Mouse (Mus musculus) kidney, adult 2 months (tissue): Measurements from ENCODE around the gene Pik3r6.

Experiments used
- CTCF ChIP-seq: fragments of 200-500 bp; conservative IDR thresholded peaks from 2 replicates; pipeline ENCODE4 v1.5.1; 2011; ENCODE audit warnings: low read depth, mild to moderate bottlenecking, control low read depth, low read length, moderate library complexity, mixed read lengths; ENCODE audit not compliant: insufficient read depth, insufficient read length
- POLR2A ChIP-seq: fragments of 200-500 bp; IDR thresholded peaks from one replicate; pipeline ENCODE4 v1.6.1; 2011; ENCODE audit warnings: low read depth, low read length, control low read depth

- TF ChIP-seq CTCF: no peak
- no peak for TF ChIP-seq POLR2A
Measured at GRCm38 (mm10) chr11:68561957-68562950, 59.4 kb downstream of the Pik3r6 start.
